Mouse (Mus musculus): Measurements from ENCODE around the gene Sesn1.

GRCm38 (mm10) chr10:41907950-41908349, 98.2 kb downstream of the Sesn1 start:
- no peak for TF ChIP-seq CTCF (IDR thresholded peaks at IDR 0.05; ENCODE audit: control insufficient read depth, insufficient read depth, insufficient replicate concordance, low read depth, low read length)
- TF ChIP-seq POLR2A (IDR thresholded peaks at IDR 0.05; ENCODE audit: control insufficient read depth, low read depth, low read length): no peak
